Mouse (Mus musculus): ENCODE measurements around the gene H1fx. TPM values are rescaled to one million over a fixed set of nuclear protein-coding genes. Genes with fewer than 3 reads are reported as not detected.

H1fx gene
- total RNA-seq, 2 experiments from 2014 or later: 0.99 to 1.6 TPM

- intact Hi-C loops (cut with DNase I): loop anchor here (5.0 kb wide), 2 partner anchors 86 to 236 kb away; partner anchors contain the start of gene Hmces
These were observed 16.9 kb upstream of the H1fx start for GRCm38 (mm10) chr6:87998358-87998757.

GRCm38 (mm10) chr6:87997706-87998265, 16.3 kb upstream of the H1fx start:
- intact Hi-C loops (cut with DNase I): loop anchor here (5.0 kb wide), 2 partner anchors 85 to 235 kb away; partner anchors contain the start of gene Hmces
- TF ChIP-seq CTCF (IDR thresholded peaks at IDR 0.05): peak; percentile 82
- DNase-seq: peak; percentile 75
- Histone ChIP-seq H3K4me3 (no peak overlapping the region), H3K27ac (no peak overlapping the region)

More at GRCm38 (mm10) chr6:87998358-87998757, 16.9 kb upstream of the H1fx start:
- Histone ChIP-seq H3K4me3 (no peak overlapping the region), H3K27ac (no peak overlapping the region)
- TF ChIP-seq CTCF (IDR thresholded peaks at IDR 0.05): no peak
- no peak for DNase-seq

GRCm38 (mm10) chr6:87996606-87997005, 15.2 kb upstream of the H1fx start:
- no peak for TF ChIP-seq CTCF (IDR thresholded peaks at IDR 0.05)
- Histone ChIP-seq H3K4me3 (no peak overlapping the region), H3K27ac (no peak overlapping the region)
- DNase-seq: no peak
- intact Hi-C loops (cut with DNase I): loop anchor here (5.0 kb wide), 2 partner anchors 84 to 234 kb away; partner anchors contain the start of gene Hmces

- Histone ChIP-seq H3K4me3 (no peak overlapping the region), H3K27ac (no peak overlapping the region)
- DNase-seq: no peak
- intact Hi-C loops (cut with DNase I): loop anchor here (5.0 kb wide), 2 partner anchors 83 to 233 kb away; partner anchors contain the start of gene Hmces
- TF ChIP-seq CTCF (IDR thresholded peaks at IDR 0.05): no peak
These were observed 14.1 kb upstream of the H1fx start for GRCm38 (mm10) chr6:87995519-87995918.

GRCm38 (mm10) chr6:87993790-87994571, 12.5 kb upstream of the H1fx start:
- Histone ChIP-seq H3K4me3 (no peak overlapping the region), H3K27ac (no peak overlapping the region)
- DNase-seq: peak; percentile 41
- intact Hi-C loops (cut with DNase I): loop anchor here (5.0 kb wide), 1 partner anchor 102 kb away; no protein-coding TSS in a partner anchor
- TF ChIP-seq CTCF (IDR thresholded peaks at IDR 0.05): no peak

GRCm38 (mm10) chr6:87992733-87993132, 11.3 kb upstream of the H1fx start:
- H3K4me3 ChIP-seq: no peak overlapping the region
- intact Hi-C loops (cut with DNase I): loop anchor here (5.0 kb wide), 1 partner anchor 100 kb away; no protein-coding TSS in a partner anchor
- no peak for TF ChIP-seq CTCF (IDR thresholded peaks at IDR 0.05)
- peak; percentile 63 for DNase-seq
- no peak overlapping the region for H3K27ac ChIP-seq

GRCm38 (mm10) chr6:87991886-87992285, 10.4 kb upstream of the H1fx start:
- intact Hi-C loops (cut with DNase I): loop anchor here (5.0 kb wide), 1 partner anchor 100 kb away; no protein-coding TSS in a partner anchor
- no peak overlapping the region for H3K27ac ChIP-seq
- no peak overlapping the region for H3K4me3 ChIP-seq
- TF ChIP-seq CTCF (IDR thresholded peaks at IDR 0.05): no peak
- no peak for DNase-seq

GRCm38 (mm10) chr6:87991216-87991615, 9.8 kb upstream of the H1fx start:
- H3K4me3 ChIP-seq: no peak overlapping the region
- intact Hi-C loops (cut with DNase I): loop anchor here (5.0 kb wide), 1 partner anchor 99 kb away; no protein-coding TSS in a partner anchor
- no peak overlapping the region for H3K27ac ChIP-seq
- no peak for DNase-seq
- no peak for TF ChIP-seq CTCF (IDR thresholded peaks at IDR 0.05)

GRCm38 (mm10) chr6:87982506-87982905, 1.1 kb upstream of the H1fx start:
- intact Hi-C loops (cut with DNase I): no loop called here
- H3K4me3 ChIP-seq: no peak overlapping the region
- no peak overlapping the region for H3K27ac ChIP-seq
- TF ChIP-seq CTCF (IDR thresholded peaks at IDR 0.05): no peak
- DNase-seq: no peak

- peak overlapping the region; percentile 79 for H3K4me3 ChIP-seq
These were observed 379 bp downstream of the H1fx start for GRCm38 (mm10) chr6:87981030-87981485.

GRCm38 (mm10) chr6:87980374-87981029, 935 bp downstream of the H1fx start:
- DNase-seq: peak; percentile 50

More at GRCm38 (mm10) chr6:87981030-87981485, 379 bp downstream of the H1fx start:
- intact Hi-C loops (cut with DNase I): no loop called here
- H3K27ac ChIP-seq: peak overlapping the region; percentile 24; the same call in 1 of the 2 replicates
- TF ChIP-seq CTCF (IDR thresholded peaks at IDR 0.05): no peak
- DNase-seq: peak; percentile 32

GRCm38 (mm10) chr6:87979728-87980127, 1.7 kb downstream of the H1fx start:
- no peak overlapping the region for H3K4me3 ChIP-seq
- H3K27ac ChIP-seq: no peak overlapping the region
- TF ChIP-seq CTCF (IDR thresholded peaks at IDR 0.05): no peak
- intact Hi-C loops (cut with DNase I): no loop called here
- DNase-seq: no peak

More at GRCm38 (mm10) chr6:87980374-87981029, 935 bp downstream of the H1fx start:
- H3K4me3 ChIP-seq: peak overlapping the region; percentile 79
- no peak for TF ChIP-seq CTCF (IDR thresholded peaks at IDR 0.05)
- intact Hi-C loops (cut with DNase I): no loop called here
- H3K27ac ChIP-seq: no peak overlapping the region; the same call in 1 of the 2 replicates
